Mouse (Mus musculus) limb, embryonic 14.5 days (tissue): ENCODE measurements around the gene Trim7. TPM values are rescaled to one million over a fixed set of nuclear protein-coding genes. Genes with fewer than 3 reads are reported as not detected.
"Not testable (repeated sequence)": the region's sequence is repeated elsewhere in the genome, so short reads cannot be mapped to it uniquely, and the experiment has no call there.

Experiments
- ATAC-seq: fragments of 200-750 bp; cut with Nextera tagmentation; 2 replicates; pipeline ENCODE4 v1.8.0; 2017; ENCODE audit warnings: low read depth, moderate number of reproducible peaks, moderate TSS enrichment; ENCODE audit not compliant: low FRiP score
- DNase-seq: peaks from one replicate; pipeline ENCODE4 v3.0.0-alpha.2; 2015; ENCODE audit warnings: low spot score
- H3K27ac ChIP-seq: fragments of 300-500 bp; sonication (generic); replicated peaks from 2 replicates; pipeline ENCODE4 v1.5.1; 2014; ENCODE audit warnings: low read depth, mild to moderate bottlenecking, low read length, moderate library complexity, mixed read lengths
- H3K27me3 ChIP-seq: fragments of 300-500 bp; sonication (generic); 2 replicates; pipeline ENCODE4 v1.6.1; 2014; ENCODE audit warnings: low read length, mixed read lengths; ENCODE audit not compliant: control insufficient read depth, insufficient read depth
- H3K36me3 ChIP-seq: fragments of 300-500 bp; sonication (generic); 2 replicates; pipeline ENCODE4 v1.6.1; 2014; ENCODE audit warnings: mild to moderate bottlenecking, low read length, moderate library complexity, mixed read lengths; ENCODE audit not compliant: control insufficient read depth, insufficient read depth
- H3K4me1 ChIP-seq: fragments of 300-500 bp; sonication (generic); 2 replicates; pipeline ENCODE4 v1.6.1; 2014; ENCODE audit warnings: antibody characterized with exemption, low read length, mixed read lengths; ENCODE audit not compliant: control insufficient read depth, insufficient read depth
- H3K4me2 ChIP-seq: fragments of 300-500 bp; sonication (generic); replicated peaks from 2 replicates; pipeline ENCODE4 v1.6.1; 2014; ENCODE audit warnings: low read depth, mild to moderate bottlenecking, low read length, moderate library complexity; ENCODE audit not compliant: severe bottlenecking
- H3K4me3 ChIP-seq: fragments of 300-500 bp; sonication (generic); replicated peaks from 2 replicates; pipeline ENCODE4 v1.5.1; 2014; ENCODE audit warnings: low read length
- H3K9ac ChIP-seq: fragments of 300-500 bp; sonication (generic); 2 replicates; pipeline ENCODE4 v1.6.1; 2014; ENCODE audit warnings: mild to moderate bottlenecking, low read depth, low read length, moderate library complexity; ENCODE audit not compliant: severe bottlenecking
- H3K9me3 ChIP-seq: fragments of 300-500 bp; sonication (generic); 2 replicates; pipeline ENCODE4 v1.6.1; 2016; ENCODE audit warnings: low read length; ENCODE audit not compliant: control insufficient read depth
- POLR2A ChIP-seq: fragments of 200-500 bp; IDR thresholded peaks from 2 replicates; pipeline ENCODE4 v1.8.0; 2012; ENCODE audit warnings: inconsistent platforms, mild to moderate bottlenecking, moderate library complexity, borderline replicate concordance; ENCODE audit not compliant: insufficient read depth, insufficient read length; ENCODE audit errors: extremely low read depth
- WGBS: fragments of 180-500 bp; shearing (Covaris S2); extraction: QIAGEN DNeasy Blood & Tissue Kit; methylation state at CpG from one replicate; pipeline ENCODE4 v1.1.7; 2014; 5-methylcytosine and 5-hydroxymethylcytosine counted together
- polyA plus RNA-seq, 2 experiments: library from polyadenylated mRNA; depleted of rRNA in 1 of 2; stranded (reverse) in 1 of 2; unstranded in 1 of 2; fragments of >200 nt; fragmentation: Nextera tagmentation in 1 of 2; extraction: Ambion mirVana in 1 of 2; gene quantifications; 2 replicates each; pipeline versions ENCODE4 v1.2.1 to v1.2.3; 2012 to 2014

The Trim7 gene
- polyA plus RNA-seq, 2 experiments: 1.2 to 2.9 TPM

GRCm38 (mm10) chr11:48841213-48841612, 15.3 kb downstream of the Trim7 start:
- ATAC-seq (no peak), DNase-seq (no peak)
- Histone ChIP-seq H3K4me3 (no peak overlapping the region), H3K4me1 (0 out of 2 replicates have a peak, but pooled peaks cover 3% of the 10 kb centered on the region), H3K36me3 (no peaks in the 10 kb centered on the region), H3K4me2 (no peak overlapping the region), H3K27me3 (peaks cover 4% of the 10 kb centered on the region; the same call in 1 of the 2 replicates), H3K9me3 (no peaks in the 10 kb centered on the region), H3K9ac (no peak overlapping the region), H3K27ac (no peak overlapping the region)
- no peak for TF ChIP-seq POLR2A
- 73% methylated on average over 5 of the region's 5 CpGs for WGBS

DNA sequence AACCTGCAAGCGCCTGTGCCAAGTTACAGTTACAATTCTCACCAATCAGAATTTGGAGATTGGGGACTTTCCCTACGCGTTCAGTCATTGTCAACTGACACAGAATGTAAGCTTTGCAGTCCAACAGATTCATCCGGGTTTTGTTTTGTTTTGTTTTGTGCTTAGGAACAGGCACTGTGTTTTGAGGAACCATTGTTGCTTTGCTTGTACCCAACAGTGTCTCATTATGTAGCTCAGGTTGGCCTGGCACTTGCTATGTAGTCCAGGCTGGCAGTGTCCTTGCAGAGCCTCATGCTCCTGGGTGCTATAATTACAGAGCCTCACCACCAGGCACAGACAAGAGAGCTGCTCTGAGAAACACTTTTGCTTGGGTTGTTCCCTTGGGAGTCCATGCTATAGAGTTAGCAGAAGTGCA, 16.4 kb downstream of the Trim7 start:
- Histone ChIP-seq H3K9ac (no peak overlapping the region), H3K27ac (no peak overlapping the region), H3K4me2 (no peak overlapping the region), H3K27me3 (no peaks in the 10 kb centered on the region; the same call in 1 of the 2 replicates), H3K4me3 (no peak overlapping the region), H3K9me3 (no peaks in the 10 kb centered on the region), H3K4me1 (no peaks in the 10 kb centered on the region), H3K36me3 (no peaks in the 10 kb centered on the region)
- TF ChIP-seq POLR2A: no peak
- WGBS: 83% methylated on average over 4 of the region's 4 CpGs
- ATAC-seq (no peak), DNase-seq (no peak)

DNA sequence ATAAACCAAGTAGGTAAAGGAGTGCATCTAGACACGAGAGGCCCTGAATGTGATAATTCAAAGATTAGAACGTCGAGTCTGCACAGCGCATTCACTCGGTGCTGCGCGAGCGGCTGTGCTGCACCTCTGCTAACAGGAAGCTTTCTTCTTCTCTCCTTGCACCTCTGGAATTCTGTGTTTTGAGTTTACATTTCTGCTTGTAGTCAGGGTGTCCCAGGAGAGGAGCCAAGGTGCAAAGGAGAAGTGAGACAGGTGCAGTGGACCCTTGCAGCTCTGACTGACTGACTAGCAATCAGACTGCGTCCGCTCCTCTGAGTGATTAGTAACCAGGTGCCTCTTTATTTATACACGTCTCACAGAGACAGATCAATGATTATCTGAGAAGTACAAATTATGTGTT, 17.3 kb downstream of the Trim7 start:
- Histone ChIP-seq H3K4me1 (no peaks in the 10 kb centered on the region), H3K4me3 (no peak overlapping the region), H3K9ac (no peak overlapping the region), H3K4me2 (no peak overlapping the region), H3K27me3 (no peaks in the 10 kb centered on the region), H3K27ac (no peak overlapping the region), H3K9me3 (no peaks in the 10 kb centered on the region), H3K36me3 (no peaks in the 10 kb centered on the region)
- WGBS: 84% methylated on average over 11 of the region's 11 CpGs
- no peak for ATAC-seq
- TF ChIP-seq POLR2A: no peak
- no peak for DNase-seq

DNA sequence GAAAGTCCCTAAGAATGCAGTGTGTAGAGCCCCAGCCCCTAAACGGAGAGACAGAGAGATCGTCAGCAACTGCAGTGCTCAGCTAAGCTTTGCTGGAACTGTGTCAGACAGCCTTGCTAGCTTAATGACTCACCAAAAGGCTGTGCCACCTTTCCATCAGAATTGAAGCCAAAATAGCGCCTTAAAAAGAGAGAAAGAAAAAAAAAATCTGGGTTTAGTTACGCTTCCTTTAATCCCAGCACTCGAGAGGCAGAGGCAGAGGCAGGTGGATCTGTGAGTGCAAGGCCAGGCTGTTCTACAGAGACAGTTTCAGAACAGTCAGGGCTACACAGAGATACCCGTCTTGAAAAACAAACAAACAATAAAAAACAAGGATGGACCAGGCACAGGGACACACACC, 18.4 kb downstream of the Trim7 start:
- no peak overlapping the region for H3K4me2 ChIP-seq
- no peak overlapping the region for H3K9ac ChIP-seq
- no peaks in the 10 kb centered on the region for H3K9me3 ChIP-seq
- no peaks in the 10 kb centered on the region for H3K4me1 ChIP-seq
- no peak for DNase-seq
- no peaks in the 10 kb centered on the region for H3K36me3 ChIP-seq
- no peak for ATAC-seq
- H3K4me3 ChIP-seq: no peak overlapping the region
- no peaks in the 10 kb centered on the region for H3K27me3 ChIP-seq
- WGBS: 53% methylated on average over 6 of the region's 6 CpGs
- no peak for TF ChIP-seq POLR2A
- no peak overlapping the region for H3K27ac ChIP-seq

DNA sequence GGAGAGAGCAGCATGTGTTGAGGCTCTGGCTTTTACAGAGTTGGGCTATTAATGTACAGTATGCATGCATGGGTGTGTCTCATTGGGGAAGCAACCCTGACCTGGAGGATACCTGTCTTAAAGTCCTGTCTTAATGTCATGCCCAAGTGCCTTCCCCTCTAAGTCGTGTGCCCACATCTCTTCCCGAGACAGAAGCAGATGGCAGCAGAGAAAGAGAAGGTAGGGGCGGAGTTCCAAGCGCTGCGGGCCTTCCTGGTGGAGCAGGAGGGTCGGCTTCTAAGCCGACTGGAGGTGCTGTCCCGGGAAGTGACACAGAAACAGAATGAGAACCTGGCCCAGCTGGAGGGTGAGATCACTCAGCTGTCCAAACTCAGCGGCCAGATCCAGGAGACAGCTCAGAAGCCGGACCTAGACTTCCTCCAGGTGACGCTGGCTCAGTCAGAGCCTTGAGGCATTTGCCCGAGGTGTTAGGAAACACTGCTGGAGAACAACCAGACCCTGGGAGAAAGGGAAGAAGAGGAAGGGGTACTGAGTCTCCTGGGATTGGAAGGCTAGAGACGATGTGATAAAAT, 19.4 kb downstream of the Trim7 start:
- Histone ChIP-seq H3K9me3 (no peaks in the 10 kb centered on the region), H3K27me3 (no peaks in the 10 kb centered on the region; the same call in 1 of the 2 replicates), H3K4me1 (no peaks in the 10 kb centered on the region), H3K9ac (no peak overlapping the region), H3K36me3 (no peaks in the 10 kb centered on the region), H3K4me3 (no peak overlapping the region), H3K4me2 (no peak overlapping the region), H3K27ac (no peak overlapping the region)
- WGBS: 21% methylated on average over 13 of the region's 13 CpGs
- TF ChIP-seq POLR2A: no peak
- ATAC-seq (no peak), DNase-seq (no peak)

- H3K27me3 ChIP-seq: not testable (repeated sequence)
- 75% methylated on average over 2 of the region's 2 CpGs for WGBS
Measured at GRCm38 (mm10) chr11:48846362-48846761, 20.4 kb downstream of the Trim7 start.

More at GRCm38 (mm10) chr11:48846362-48846761, 20.4 kb downstream of the Trim7 start:
- not testable (repeated sequence) for H3K9ac ChIP-seq, DNase-seq, H3K4me3 ChIP-seq, H3K4me2 ChIP-seq, H3K4me1 ChIP-seq, H3K9me3 ChIP-seq, H3K27ac ChIP-seq, H3K36me3 ChIP-seq, ATAC-seq
